Mouse (Mus musculus) C2C12 (cell line): ENCODE results near the gene Elmsan1.

ENCODE experiments used
- CTCF ChIP-seq: IDR thresholded peaks from one replicate; pipeline ENCODE4 v1.5.1; 2011; ENCODE audit not compliant: control insufficient read depth, insufficient read depth, insufficient read length
- MYOG ChIP-seq: IDR thresholded peaks from one replicate; pipeline ENCODE4 v1.6.1; 2011; ENCODE audit not compliant: control insufficient read depth, insufficient read length; ENCODE audit errors: extremely low read depth

DNA sequence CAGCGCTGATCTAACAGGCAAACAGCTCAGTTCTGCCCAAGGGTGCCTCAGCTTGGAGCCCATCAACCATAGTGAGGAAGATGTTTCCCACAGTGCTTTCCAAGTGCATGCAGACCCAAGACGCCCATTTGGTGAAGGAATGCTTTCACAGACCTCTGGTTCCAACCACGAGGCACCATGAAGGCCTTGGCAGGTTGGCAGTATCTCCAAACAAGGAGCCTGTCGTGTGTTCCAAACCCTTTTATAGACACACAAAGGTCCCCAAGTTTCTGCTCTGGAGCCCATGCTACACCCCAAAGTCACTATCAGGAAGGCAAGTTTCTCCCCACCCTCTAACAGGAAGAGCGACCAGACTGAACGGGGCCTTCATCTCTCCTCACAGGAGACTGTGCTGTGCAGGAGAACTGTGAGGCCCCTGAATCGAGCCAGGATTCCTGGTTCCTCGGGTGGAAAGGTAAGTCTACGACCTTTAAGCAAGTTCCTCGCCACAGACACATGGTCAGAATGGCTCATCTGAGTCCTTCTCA is 13.0 kb downstream of the Elmsan1 start:
- TF ChIP-seq CTCF: no peak
- TF ChIP-seq MYOG: no peak
